Mouse (Mus musculus) ES-E14 (cell line): ENCODE data around the gene Rnaseh1. TPM values are rescaled to one million over a fixed set of nuclear protein-coding genes. Genes with fewer than 3 reads are reported as not detected.
A peak's percentile ranks its signal among the peaks of the same experiment; 100 is the strongest.

ENCODE experiments used
- DNase-seq: peaks from one replicate; pipeline ENCODE4 v3.0.0-alpha.2; 2013; ENCODE audit warnings: low read depth, low spot score
- H3K27ac ChIP-seq: 2 replicates; pipeline ENCODE4 v1.5.1; 2012; ENCODE audit warnings: low read depth, mild to moderate bottlenecking, low read length, moderate library complexity, mixed read lengths; ENCODE audit not compliant: poor library complexity, insufficient read depth, severe bottlenecking
- H3K36me3 ChIP-seq: 2 replicates; pipeline ENCODE4 v1.6.1; 2012; ENCODE audit warnings: mild to moderate bottlenecking, low read length, moderate library complexity, mixed read lengths; ENCODE audit not compliant: control insufficient read depth, poor library complexity, insufficient read depth, severe bottlenecking
- H3K4me1 ChIP-seq, 2 experiments: fragments of 150-350 bp in 1 of 2; sonication (generic) in 1 of 2; 2 replicates each; pipeline ENCODE4 v1.6.1; 2012; ENCODE audit warnings: low read length in 2 of 2, mild to moderate bottlenecking in 1 of 2, mixed read lengths in 1 of 2; ENCODE audit not compliant: control insufficient read depth in 2 of 2, insufficient read depth in 2 of 2, poor library complexity in 1 of 2
- H3K4me3 ChIP-seq, 2 experiments: fragments of 150-350 bp in 1 of 2; sonication (generic) in 1 of 2; 2 replicates each; pipeline ENCODE4 v1.5.1; 2012; ENCODE audit warnings: low read length in 2 of 2, low read depth in 1 of 2, mild to moderate bottlenecking in 1 of 2, mixed read lengths in 1 of 2; ENCODE audit not compliant: insufficient read depth in 1 of 2, poor library complexity in 1 of 2, severe bottlenecking in 1 of 2
- H3K9ac ChIP-seq: 2 replicates; pipeline ENCODE4 v1.6.1; 2012; ENCODE audit warnings: low read depth, mild to moderate bottlenecking, low read length, mixed read lengths; ENCODE audit not compliant: poor library complexity, insufficient read depth, severe bottlenecking
- H3K9me3 ChIP-seq: fragments of 150-350 bp; sonication (generic); 2 replicates; pipeline ENCODE4 v1.6.1; 2012; ENCODE audit warnings: low read depth, mild to moderate bottlenecking, low read length; ENCODE audit not compliant: control insufficient read depth, insufficient read depth
- CHD2 ChIP-seq: IDR thresholded peaks from 2 replicates; pipeline ENCODE4 v1.6.1; 2014; ENCODE audit warnings: mild to moderate bottlenecking, low read depth, low read length, inconsistent platforms
- HCFC1 ChIP-seq: IDR thresholded peaks from 2 replicates; pipeline ENCODE4 v1.6.1; 2012; ENCODE audit warnings: low read length, inconsistent platforms, borderline replicate concordance; ENCODE audit not compliant: insufficient read depth
- MAFK ChIP-seq: IDR thresholded peaks from 2 replicates; pipeline ENCODE4 v1.6.1; 2014; ENCODE audit warnings: mild to moderate bottlenecking, low read depth, low read length, inconsistent platforms; ENCODE audit not compliant: insufficient read depth
- ZC3H11A ChIP-seq: IDR thresholded peaks from 2 replicates; pipeline ENCODE4 v1.6.1; 2012; ENCODE audit warnings: low read depth, mild to moderate bottlenecking, inconsistent platforms, low read length, borderline replicate concordance
- ZNF384 ChIP-seq: IDR thresholded peaks from 2 replicates; pipeline ENCODE4 v1.6.1; 2012; ENCODE audit warnings: low read depth, low read length, inconsistent platforms
- in situ Hi-C, 2 experiments: fragments of 600-800 bp; cut with MboI; formaldehyde crosslinking; loops; one replicate each; pipeline ENCODE4 v1.15.1; 2025; ENCODE audit warnings: low sequenced_read_pairs in 2 of 2, inconsistent platforms in 1 of 2; ENCODE audit not compliant: unreplicated experiment in 2 of 2
- total RNA-seq: library from RNA; depleted of rRNA; stranded (reverse); fragments of 300-350 nt; gene quantifications from 2 replicates; pipeline ENCODE4 v1.2.3, GENCODE M21; 2012; rRNA removed

Rnaseh1 gene
- total RNA-seq, 1 experiment = 29.5 TPM

- no peak for TF ChIP-seq ZC3H11A
- TF ChIP-seq ZNF384 = no peak
- TF ChIP-seq HCFC1 = no peak
- TF ChIP-seq CHD2 = no peak
- TF ChIP-seq MAFK = no peak
- Histone ChIP-seq H3K27ac (no peak overlapping the region), H3K36me3 (no peaks in the 10 kb centered on the region), H3K9ac (peak overlapping the region; percentile 29; the same call in 1 of the 2 replicates), H3K9me3 (no peaks in the 10 kb centered on the region), H3K4me3 (peak overlapping the region in 1 of 2 experiments; percentile 45; a peak in 2 of 4 replicates), H3K4me1 (peaks cover 3 to 11% of the 10 kb centered on the region in 2 experiments; a peak in 2 of 4 replicates)
- DNase-seq = no peak
- in situ Hi-C loops = no loop called here
Measured at GRCm38 (mm10) chr12:28700561-28701025, 51.2 kb downstream of the Rnaseh1 start.

- TF ChIP-seq MAFK (no peak), ZNF384 (no peak), ZC3H11A (no peak)
- DNase-seq = no peak
- no peak overlapping the region for H3K4me3 ChIP-seq
- peaks cover 3 to 11% of the 10 kb centered on the region in 2 experiments; a peak in 2 of 4 replicates for H3K4me1 ChIP-seq
- H3K9me3 ChIP-seq = no peaks in the 10 kb centered on the region
- in situ Hi-C loops = no loop called here
- H3K9ac ChIP-seq = no peak overlapping the region
- no peak overlapping the region for H3K27ac ChIP-seq
- no peaks in the 10 kb centered on the region for H3K36me3 ChIP-seq
Measured at GRCm38 (mm10) chr12:28701302-28701701, 51.9 kb downstream of the Rnaseh1 start.

- Histone ChIP-seq H3K4me1 (peaks cover 3 to 11% of the 10 kb centered on the region in 2 experiments; a peak in 2 of 4 replicates), H3K9me3 (no peaks in the 10 kb centered on the region), H3K4me3 (no peak overlapping the region), H3K9ac (no peak overlapping the region), H3K36me3 (no peaks in the 10 kb centered on the region), H3K27ac (no peak overlapping the region)
- in situ Hi-C loops = no loop called here
- TF ChIP-seq ZNF384 (no peak), MAFK (no peak), ZC3H11A (no peak), HCFC1 (no peak), CHD2 (no peak)
- DNase-seq = no peak
Measured at GRCm38 (mm10) chr12:28704381-28704780, 55.0 kb downstream of the Rnaseh1 start.

GRCm38 (mm10) chr12:28705204-28705603 lies 55.8 kb downstream of the Rnaseh1 start:
- peaks cover 0 to 6% of the 10 kb centered on the region in 2 experiments; a peak in 2 of 4 replicates for H3K4me1 ChIP-seq
- no peaks in the 10 kb centered on the region for H3K9me3 ChIP-seq
- no peak for TF ChIP-seq MAFK
- no peak for DNase-seq
- no peak overlapping the region for H3K4me3 ChIP-seq
- H3K36me3 ChIP-seq = no peaks in the 10 kb centered on the region; the same call in 1 of the 2 replicates
- in situ Hi-C loops = no loop called here
- no peak overlapping the region for H3K27ac ChIP-seq
- H3K9ac ChIP-seq = no peak overlapping the region

- DNase-seq = no peak
- H3K9me3 ChIP-seq = no peaks in the 10 kb centered on the region
- H3K4me1 ChIP-seq = peaks cover 0 to 3% of the 10 kb centered on the region in 2 experiments; a peak in 3 of 4 replicates
- H3K27ac ChIP-seq = no peak overlapping the region
- no peaks in the 10 kb centered on the region; the same call in 1 of the 2 replicates for H3K36me3 ChIP-seq
- H3K4me3 ChIP-seq = no peak overlapping the region
- TF ChIP-seq MAFK (no peak), HCFC1 (no peak), ZNF384 (no peak), CHD2 (no peak), ZC3H11A (no peak)
- no peak overlapping the region for H3K9ac ChIP-seq
- in situ Hi-C loops = no loop called here
Measured at GRCm38 (mm10) chr12:28708154-28708553, 58.8 kb downstream of the Rnaseh1 start.

Other genes starting within 250 kb of the Rnaseh1 start
- 0.71 and 1.3 TPM in 2 replicates for gene Dcdc2c, start 97.2 kb upstream of the Rnaseh1 start, total RNA-seq
- gene Allc, start 67.1 kb upstream of the Rnaseh1 start, total RNA-seq = not detected in 2 replicates
- 0.18 TPM in 1 of 2 replicates, not detected in the other for gene Colec11, start 26.2 kb upstream of the Rnaseh1 start, total RNA-seq
- gene Rps7, start 13.6 kb upstream of the Rnaseh1 start, total RNA-seq = 1,340 and 1,705 TPM in 2 replicates
- 19.0 and 25.3 TPM in 2 replicates for gene Adi1, start 25.6 kb downstream of the Rnaseh1 start, total RNA-seq
- gene Trappc12, start 100.9 kb downstream of the Rnaseh1 start, total RNA-seq = 18.9 and 20.4 TPM in 2 replicates
- 41.5 and 43.7 TPM in 2 replicates for gene Eipr1, start 102.2 kb downstream of the Rnaseh1 start, total RNA-seq